Mouse (Mus musculus) limb, embryonic 11.5 days (tissue): ENCODE results near the gene Maz. TPM values are rescaled to one million over a fixed set of nuclear protein-coding genes. Genes with fewer than 3 reads are reported as not detected.

Source experiments
- ATAC-seq: fragments of 200-750 bp; cut with Nextera tagmentation; 2 replicates; pipeline ENCODE4 v1.8.0; 2017; ENCODE audit warnings: low read depth; ENCODE audit not compliant: insufficient number of reproducible peaks, low FRiP score, low TSS enrichment
- DNase-seq: peaks from one replicate; pipeline ENCODE4 v3.0.0-alpha.2; 2015; ENCODE audit warnings: low spot score
- H3K27ac ChIP-seq: fragments of 300-500 bp; sonication (generic); replicated peaks from 2 replicates; pipeline ENCODE4 v1.5.1; 2014; ENCODE audit warnings: low read depth, mild to moderate bottlenecking, low read length
- H3K27me3 ChIP-seq: fragments of 300-500 bp; sonication (generic); 2 replicates; pipeline ENCODE4 v1.6.1; 2014; ENCODE audit warnings: mild to moderate bottlenecking, low read length, mixed read lengths; ENCODE audit not compliant: control insufficient read depth, insufficient read depth
- H3K36me3 ChIP-seq: fragments of 300-500 bp; sonication (generic); 2 replicates; pipeline ENCODE4 v1.6.1; 2014; ENCODE audit warnings: mild to moderate bottlenecking, low read length, moderate library complexity, mixed read lengths; ENCODE audit not compliant: control insufficient read depth, insufficient read depth
- H3K4me1 ChIP-seq: fragments of 300-500 bp; sonication (generic); 2 replicates; pipeline ENCODE4 v1.6.1; 2014; ENCODE audit warnings: low read length, mixed read lengths; ENCODE audit not compliant: control insufficient read depth, insufficient read depth
- H3K4me2 ChIP-seq: fragments of 300-500 bp; sonication (generic); 2 replicates; pipeline ENCODE4 v1.6.1; 2014; ENCODE audit warnings: low read depth, mild to moderate bottlenecking, moderate library complexity; ENCODE audit not compliant: severe bottlenecking
- H3K4me3 ChIP-seq: fragments of 300-500 bp; sonication (generic); 2 replicates; pipeline ENCODE4 v1.5.1; 2014; ENCODE audit warnings: low read depth, low read length
- H3K9ac ChIP-seq: fragments of 300-500 bp; sonication (generic); 2 replicates; pipeline ENCODE4 v1.6.1; 2014; ENCODE audit warnings: mild to moderate bottlenecking, low read length
- H3K9me3 ChIP-seq: fragments of 300-500 bp; sonication (generic); 2 replicates; pipeline ENCODE4 v1.6.1; 2016; ENCODE audit warnings: low read length; ENCODE audit not compliant: control insufficient read depth
- WGBS: fragments of 180-500 bp; shearing (Covaris S2); extraction: QIAGEN DNeasy Blood & Tissue Kit; methylation state at CpG from one replicate; pipeline ENCODE4 v1.1.7; 2014; 5-methylcytosine and 5-hydroxymethylcytosine counted together
- polyA plus RNA-seq: library from polyadenylated mRNA; unstranded; fragments of >200 nt; fragmentation: Nextera tagmentation; extraction: Ambion mirVana; gene quantifications from 2 replicates; pipeline ENCODE4 v1.2.1, GENCODE M21; 2014

Gene Maz
- polyA plus RNA-seq, 1 experiment from 2014 or later, result 84.8 TPM

- DNase-seq (no peak), ATAC-seq (no peak)
- 93% methylated on average over 6 of the region's 6 CpGs for WGBS
- Histone ChIP-seq H3K9me3 (no peaks in the 10 kb centered on the region), H3K27ac (no peak overlapping the region), H3K4me1 (peaks cover 16% of the 10 kb centered on the region; the same call in 1 of the 2 replicates), H3K4me3 (no peak overlapping the region), H3K4me2 (no peak overlapping the region), H3K9ac (no peak overlapping the region), H3K36me3 (peaks cover 4% of the 10 kb centered on the region; the same call in 1 of the 2 replicates), H3K27me3 (no peaks in the 10 kb centered on the region)
Observed at GRCm38 (mm10) chr7:127013385-127013784, 13.5 kb downstream of the Maz start.

- 93% methylated on average over 10 of the region's 10 CpGs for WGBS
- no peak overlapping the region for H3K4me3 ChIP-seq
- H3K4me2 ChIP-seq, result no peak overlapping the region
- H3K36me3 ChIP-seq, result peaks cover 4% of the 10 kb centered on the region; the same call in 1 of the 2 replicates
- no peak overlapping the region for H3K27ac ChIP-seq
- H3K4me1 ChIP-seq, result peaks cover 16% of the 10 kb centered on the region; the same call in 1 of the 2 replicates
- no peak for ATAC-seq
- no peaks in the 10 kb centered on the region for H3K9me3 ChIP-seq
- no peak for DNase-seq
- no peaks in the 10 kb centered on the region for H3K27me3 ChIP-seq
- no peak overlapping the region for H3K9ac ChIP-seq
Observed at GRCm38 (mm10) chr7:127012845-127013244, 14.0 kb downstream of the Maz start.

GRCm38 (mm10) chr7:127012374-127012773 lies 14.5 kb downstream of the Maz start:
- H3K9ac ChIP-seq, result no peak overlapping the region
- 90% methylated on average over 6 of the region's 6 CpGs for WGBS
- H3K4me2 ChIP-seq, result no peak overlapping the region
- no peak for DNase-seq
- no peaks in the 10 kb centered on the region for H3K27me3 ChIP-seq
- H3K27ac ChIP-seq, result no peak overlapping the region
- H3K4me1 ChIP-seq, result peaks cover 16% of the 10 kb centered on the region; the same call in 1 of the 2 replicates
- no peak overlapping the region for H3K4me3 ChIP-seq
- no peaks in the 10 kb centered on the region for H3K9me3 ChIP-seq
- ATAC-seq, result no peak
- H3K36me3 ChIP-seq, result peaks cover 4% of the 10 kb centered on the region; the same call in 1 of the 2 replicates

GRCm38 (mm10) chr7:127011717-127012116 lies 15.1 kb downstream of the Maz start:
- Histone ChIP-seq H3K27ac (no peak overlapping the region), H3K4me3 (no peak overlapping the region), H3K4me2 (no peak overlapping the region), H3K27me3 (no peaks in the 10 kb centered on the region), H3K9me3 (no peaks in the 10 kb centered on the region), H3K4me1 (peaks cover 16% of the 10 kb centered on the region; the same call in 1 of the 2 replicates), H3K9ac (no peak overlapping the region), H3K36me3 (peaks cover 4% of the 10 kb centered on the region; the same call in 1 of the 2 replicates)
- 83% methylated on average over 2 of the region's 2 CpGs for WGBS
- ATAC-seq (no peak), DNase-seq (no peak)

- H3K27ac ChIP-seq, result no peak overlapping the region
- WGBS, result 96% methylated on average over 2 of the region's 2 CpGs
- H3K4me1 ChIP-seq, result peaks cover 16% of the 10 kb centered on the region; the same call in 1 of the 2 replicates
- no peaks in the 10 kb centered on the region for H3K27me3 ChIP-seq
- H3K4me2 ChIP-seq, result no peak overlapping the region
- no peak for DNase-seq
- no peak overlapping the region for H3K9ac ChIP-seq
- ATAC-seq, result no peak
- H3K4me3 ChIP-seq, result no peak overlapping the region
- H3K9me3 ChIP-seq, result no peaks in the 10 kb centered on the region
- peaks cover 4% of the 10 kb centered on the region; the same call in 1 of the 2 replicates for H3K36me3 ChIP-seq
Observed at GRCm38 (mm10) chr7:127011051-127011450, 15.8 kb downstream of the Maz start.

- Histone ChIP-seq H3K4me1 (peaks cover 2% of the 10 kb centered on the region; the same call in 1 of the 2 replicates), H3K27ac (no peak overlapping the region), H3K4me3 (no peak overlapping the region), H3K36me3 (no peaks in the 10 kb centered on the region), H3K9ac (no peak overlapping the region), H3K27me3 (no peaks in the 10 kb centered on the region), H3K9me3 (no peaks in the 10 kb centered on the region), H3K4me2 (no peak overlapping the region)
- ATAC-seq (no peak), DNase-seq (no peak)
- 89% methylated on average over 17 of the region's 17 CpGs for WGBS
Observed at GRCm38 (mm10) chr7:127009307-127010085, 17.3 kb downstream of the Maz start.

- H3K4me2 ChIP-seq, result no peak overlapping the region
- ATAC-seq, result no peak
- H3K4me1 ChIP-seq, result no peaks in the 10 kb centered on the region
- no peak for DNase-seq
- WGBS, result 70% methylated on average over 9 of the region's 9 CpGs
- no peaks in the 10 kb centered on the region for H3K36me3 ChIP-seq
- H3K27ac ChIP-seq, result no peak overlapping the region
- no peaks in the 10 kb centered on the region for H3K27me3 ChIP-seq
- no peak overlapping the region for H3K9ac ChIP-seq
- no peaks in the 10 kb centered on the region for H3K9me3 ChIP-seq
- H3K4me3 ChIP-seq, result no peak overlapping the region
Observed at GRCm38 (mm10) chr7:127008239-127009019, 18.4 kb downstream of the Maz start.

GRCm38 (mm10) chr7:127007313-127008024 lies 19.4 kb downstream of the Maz start:
- WGBS, result 87% methylated on average over 6 of the region's 6 CpGs

More at GRCm38 (mm10) chr7:127007313-127008024, 19.4 kb downstream of the Maz start:
- Histone ChIP-seq H3K4me2 (no peak overlapping the region), H3K36me3 (no peaks in the 10 kb centered on the region), H3K4me3 (no peak overlapping the region), H3K4me1 (no peaks in the 10 kb centered on the region), H3K27me3 (no peaks in the 10 kb centered on the region), H3K27ac (no peak overlapping the region), H3K9me3 (no peaks in the 10 kb centered on the region), H3K9ac (no peak overlapping the region)
- ATAC-seq (no peak), DNase-seq (no peak)
